In genomic region chr9:95373741-95374140, GRCm38 (mm10) we compare ENCODE assay signal across 23 mouse cellular contexts. TPM values are rescaled to one million over a fixed set of nuclear protein-coding genes. Genes with fewer than 3 reads are reported as not detected.
DNase-seq lines count a peak whose midpoint lies in the region; ATAC-seq lines count a peak whose summit lies in the region.
"Had no signal": no experiment of that assay in that cellular context is flagged by ENCODE, and none has a peak within 500 bp of the region (broad histone marks: within the 10 kb centered on the region; RNA-seq: fewer than 3 reads in every experiment).

No protein-coding gene starts in this region.

- H3K4me3 ChIP-seq in heart, embryonic 10.5 days = no peak overlapping the region
- no peak overlapping the region for H3K4me3 ChIP-seq in midbrain, embryonic 11.5 days (ENCODE audit: low read depth, low read length)
- H3K4me3 ChIP-seq in midbrain, embryonic 13.5 days (replicated peaks) = no peak overlapping the region
- no peak overlapping the region for H3K4me3 ChIP-seq in forebrain, embryonic 16.5 days (replicated peaks; ENCODE audit: low read length)
- H3K4me3 ChIP-seq: embryonic facial prominence, embryonic 10.5 days; embryonic facial prominence, embryonic 12.5 days had no signal

- no peaks in the 10 kb centered on the region for H3K4me1 ChIP-seq in heart, embryonic 10.5 days
- no peaks in the 10 kb centered on the region for H3K4me1 ChIP-seq in midbrain, embryonic 11.5 days (ENCODE audit: control insufficient read depth, insufficient read depth, low read length)
- H3K4me1 ChIP-seq in midbrain, embryonic 13.5 days (replicated peaks) = no peaks in the 10 kb centered on the region
- H3K4me1 ChIP-seq in forebrain, embryonic 16.5 days (replicated peaks; ENCODE audit: control insufficient read depth, insufficient read depth, low read length) = no peaks in the 10 kb centered on the region
- H3K4me1 ChIP-seq: embryonic facial prominence, embryonic 10.5 days; embryonic facial prominence, embryonic 12.5 days had no signal

- H3K4me2 ChIP-seq in midbrain, embryonic 11.5 days = no peak overlapping the region
- no peak overlapping the region for H3K4me2 ChIP-seq in midbrain, embryonic 13.5 days (replicated peaks)
- H3K4me2 ChIP-seq in forebrain, embryonic 16.5 days (ENCODE audit: low read length) = no peak overlapping the region
- H3K4me2 ChIP-seq: embryonic facial prominence, embryonic 12.5 days had no signal

- no peak overlapping the region for H3K9ac ChIP-seq in midbrain, embryonic 11.5 days (ENCODE audit: low read length)
- H3K9ac ChIP-seq in midbrain, embryonic 13.5 days (replicated peaks) = no peak overlapping the region
- H3K9ac ChIP-seq in forebrain, embryonic 16.5 days (replicated peaks; ENCODE audit: low read depth, low read length) = no peak overlapping the region
- H3K9ac ChIP-seq: embryonic facial prominence, embryonic 12.5 days; forebrain, postnatal 0 days had no signal

- WGBS in heart, embryonic 10.5 days = 62% methylated on average over 1 of the region's 1 CpGs
- 90% methylated on average over 1 of the region's 1 CpGs for WGBS in midbrain, embryonic 11.5 days
- WGBS in midbrain, embryonic 13.5 days = 92% methylated on average over 1 of the region's 1 CpGs
- WGBS in forebrain, embryonic 16.5 days = 93% methylated on average over 1 of the region's 1 CpGs

- H3K27me3 ChIP-seq in heart, embryonic 10.5 days (ENCODE audit: insufficient read depth, poor library complexity, severe bottlenecking) = no peaks in the 10 kb centered on the region
- no peaks in the 10 kb centered on the region for H3K27me3 ChIP-seq in midbrain, embryonic 11.5 days (ENCODE audit: control insufficient read depth, insufficient read depth, low read length)
- no peaks in the 10 kb centered on the region for H3K27me3 ChIP-seq in midbrain, embryonic 13.5 days
- no peaks in the 10 kb centered on the region for H3K27me3 ChIP-seq in forebrain, embryonic 16.5 days (replicated peaks; ENCODE audit: control insufficient read depth, insufficient read depth, low read length)
- H3K27me3 ChIP-seq: CH12.LX; embryonic facial prominence, embryonic 12.5 days; Patski had no signal

- no peaks in the 10 kb centered on the region for H3K9me3 ChIP-seq in heart, embryonic 10.5 days
- no peaks in the 10 kb centered on the region for H3K9me3 ChIP-seq in midbrain, embryonic 11.5 days (ENCODE audit: control insufficient read depth, low read length)
- H3K9me3 ChIP-seq in midbrain, embryonic 13.5 days = peaks cover 7% of the 10 kb centered on the region; the same call in 1 of the 2 replicates
- peaks cover 6% of the 10 kb centered on the region for H3K9me3 ChIP-seq in forebrain, embryonic 16.5 days (ENCODE audit: control insufficient read depth, low read length)
- H3K9me3 ChIP-seq: embryonic facial prominence, embryonic 12.5 days had no signal

- DNase-seq in heart, adult 11 months = peak; percentile 18
- no peak for DNase-seq in heart, embryonic 10.5 days (ENCODE audit: low spot score)
- DNase-seq in midbrain, embryonic 11.5 days (ENCODE audit: low spot score, missing footprints) = peak; percentile 67
- DNase-seq: adrenal gland, adult 8-10 months; adrenal gland, postnatal 14 days; adrenal gland, postnatal 36 days; B cell, adult 2 months; cerebellum, adult 11-12 months; cerebellum, adult 2 months; cerebellum, adult 9-10 months; cerebellum, postnatal 10 days; cerebellum, postnatal 25 days; forebrain, postnatal 0 days had no signal

- ATAC-seq in midbrain, embryonic 11.5 days (ENCODE audit: low FRiP score) = no peak
- no peak for ATAC-seq in midbrain, embryonic 13.5 days
- no peak for ATAC-seq in forebrain, embryonic 16.5 days
- ATAC-seq: activated CD4-positive, CD25-positive, alpha-beta regulatory T cell, adult 4 months; CD4-positive, CD25-positive, alpha-beta regulatory T cell, adult 4 months; forebrain, embryonic 14.5 days; forebrain, postnatal 0 days; Patski had no signal

- no peaks in the 10 kb centered on the region for H3K36me3 ChIP-seq in heart, embryonic 10.5 days
- H3K36me3 ChIP-seq in midbrain, embryonic 11.5 days (ENCODE audit: control insufficient read depth, insufficient read depth, low read length) = no peaks in the 10 kb centered on the region
- no peaks in the 10 kb centered on the region for H3K36me3 ChIP-seq in midbrain, embryonic 13.5 days
- no peaks in the 10 kb centered on the region for H3K36me3 ChIP-seq in forebrain, embryonic 16.5 days (ENCODE audit: control insufficient read depth, insufficient read depth)
- H3K36me3 ChIP-seq: embryonic facial prominence, embryonic 10.5 days; embryonic facial prominence, embryonic 12.5 days; G1E had no signal

- no peak overlapping the region for H3K27ac ChIP-seq in heart, embryonic 10.5 days
- H3K27ac ChIP-seq in midbrain, embryonic 11.5 days (ENCODE audit: low read depth, low read length) = no peak overlapping the region
- H3K27ac ChIP-seq in midbrain, embryonic 13.5 days = no peak overlapping the region
- no peak overlapping the region for H3K27ac ChIP-seq in forebrain, embryonic 16.5 days (ENCODE audit: low read length)
- H3K27ac ChIP-seq: embryonic facial prominence, embryonic 10.5 days; embryonic facial prominence, embryonic 12.5 days had no signal

RNA-seq across cellular contexts. Expression of gene Chst2, which starts 32.8 kb away (rescaled TPM):
- 1.6 and 2.1 TPM in 2 replicates for polyA plus RNA-seq in heart, embryonic 10.5 days (2016; fragmentation: Nextera tagmentation; extraction: Ambion mirVana)
- 8.2 and 8.4 TPM in 2 replicates for polyA plus RNA-seq in midbrain, embryonic 11.5 days (2014; fragmentation: Nextera tagmentation; extraction: Ambion mirVana)
- 11.0 and 13.5 TPM in 2 replicates for polyA plus RNA-seq in midbrain, embryonic 13.5 days (2015; fragmentation: Nextera tagmentation; extraction: Ambion mirVana)
- polyA plus RNA-seq in forebrain, embryonic 16.5 days (2015; fragmentation: Nextera tagmentation; extraction: Ambion mirVana) = 10.9 and 13.6 TPM in 2 replicates
- polyA plus RNA-seq: G1E had no signal
